Mouse (Mus musculus): ENCODE data around the gene 4930442H23Rik.

- TF ChIP-seq GATA1 (IDR thresholded peaks at IDR 0.05; ENCODE audit: borderline replicate concordance, low read length), result no peak
- TF ChIP-seq FLI1 (IDR thresholded peaks at IDR 0.05; ENCODE audit: low read length), result no peak
Measured at GRCm38 (mm10) chr10:81200605-81201287, 17.1 kb upstream of the 4930442H23Rik start.

Data from megakaryocyte, embryonic 14.5 days (primary cell).